Mouse (Mus musculus): Measurements from ENCODE around the gene Erfe. TPM values are rescaled to one million over a fixed set of nuclear protein-coding genes. Genes with fewer than 3 reads are reported as not detected.

Gene Erfe
- polyA plus RNA-seq (2017; shearing (Covaris generic)) = not detected

DNA sequence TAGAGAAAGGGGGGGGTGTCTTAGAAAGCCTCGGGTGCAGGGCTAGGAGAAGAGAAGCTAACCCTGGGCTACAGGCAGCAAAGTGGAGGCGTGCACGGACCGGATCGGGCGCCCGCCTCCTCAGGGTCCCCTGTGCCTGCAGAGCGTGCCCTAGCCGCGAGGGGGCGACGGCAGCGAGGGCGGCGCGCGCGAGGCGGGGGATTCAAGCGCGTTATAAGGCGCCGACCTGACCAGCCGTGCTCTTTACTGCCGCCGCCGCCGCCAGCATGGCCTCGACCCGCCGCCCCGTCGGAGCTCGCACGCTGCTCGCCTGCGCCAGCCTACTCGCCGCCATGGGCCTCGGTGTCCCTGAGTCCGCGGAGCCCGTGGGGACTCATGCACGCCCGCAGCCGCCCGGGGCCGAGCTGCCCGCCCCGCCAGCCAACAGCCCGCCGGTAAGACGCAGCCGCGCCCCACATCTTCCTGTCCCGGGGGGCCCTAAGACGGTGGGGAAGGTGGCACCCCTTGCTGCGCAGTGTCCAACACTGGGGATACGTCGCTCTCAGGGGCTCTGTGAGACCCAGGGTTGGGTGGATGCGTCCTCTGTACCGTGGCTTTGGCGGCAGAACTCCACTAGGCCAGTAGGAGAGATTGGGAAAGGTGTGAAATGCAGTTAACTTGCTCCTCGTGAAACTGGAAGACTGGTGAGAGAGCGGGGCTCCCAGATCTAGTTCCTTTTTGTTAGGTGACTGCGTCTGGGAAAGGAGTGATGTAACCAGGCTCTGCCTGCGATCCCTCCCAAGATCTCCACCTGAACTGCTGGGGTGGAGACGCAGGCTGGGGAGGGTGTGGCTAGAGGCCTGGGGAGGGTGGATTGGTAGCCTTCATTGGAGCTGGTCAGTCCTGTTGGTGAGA, at the start of gene Erfe:
TSS of gene Erfe (plus strand) at position 216 of the 894 bp plus-strand sequence.

DNA sequence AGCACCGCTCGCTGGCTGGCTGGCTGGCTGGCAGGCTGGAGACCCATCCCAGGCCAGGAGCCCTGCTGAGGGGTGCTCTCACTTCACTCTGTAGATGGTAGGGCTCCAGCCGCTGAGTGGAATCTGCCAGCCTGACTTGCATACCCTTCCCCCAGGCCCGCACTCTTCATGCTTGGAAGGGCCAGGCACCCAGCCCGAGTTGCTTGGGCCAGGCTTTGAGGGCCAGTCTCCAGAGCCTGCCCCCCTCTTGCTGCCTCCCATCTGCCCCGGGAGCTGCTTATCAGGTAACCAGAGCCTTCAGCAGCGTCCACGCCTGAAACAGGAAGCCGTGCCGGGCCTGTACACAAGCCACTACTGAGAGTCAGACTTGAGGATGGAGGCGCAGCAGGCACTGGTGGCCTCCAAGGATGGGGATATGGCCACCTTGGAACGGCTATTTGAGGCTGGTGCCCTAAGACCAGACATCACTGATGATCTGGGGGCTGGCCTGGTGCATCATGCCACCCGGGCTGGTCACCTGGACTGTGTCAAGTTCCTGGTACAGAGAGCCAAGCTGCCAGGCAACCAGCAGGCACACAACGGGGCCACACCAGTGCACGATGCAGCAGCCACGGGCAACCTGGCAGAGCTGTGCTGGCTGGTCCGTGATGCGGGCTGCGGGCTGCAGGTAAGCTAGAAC, 44.3 kb upstream of the Erfe start, which contains the start of gene Espnl:
TSS of gene Espnl (plus strand) at position 316 of the 679 bp plus-strand sequence.

DNA sequence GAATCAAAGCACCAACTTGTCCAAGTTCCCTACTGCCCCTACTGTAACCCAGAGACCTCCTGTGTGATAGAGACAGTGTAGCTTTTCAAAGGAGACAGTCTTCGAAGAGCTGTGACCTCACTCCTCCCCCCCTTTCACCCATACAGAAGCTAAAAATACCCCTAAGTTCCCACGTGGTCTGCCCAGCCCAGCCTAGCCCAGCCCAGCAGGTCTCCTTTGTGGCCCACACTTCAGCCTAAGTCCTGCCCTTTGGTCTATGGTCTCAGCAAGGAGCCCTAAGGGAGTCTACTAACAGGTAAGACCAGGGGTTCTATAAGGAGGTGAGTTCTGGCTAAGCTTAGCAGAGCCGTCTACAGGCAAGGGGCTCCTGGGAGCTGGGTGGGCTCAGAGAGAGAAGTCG, 15.4 kb upstream of the Erfe start, which contains the start of gene Klhl30:
TSS of gene Klhl30 (plus strand) at position 176 of the 400 bp plus-strand sequence.

DNA sequence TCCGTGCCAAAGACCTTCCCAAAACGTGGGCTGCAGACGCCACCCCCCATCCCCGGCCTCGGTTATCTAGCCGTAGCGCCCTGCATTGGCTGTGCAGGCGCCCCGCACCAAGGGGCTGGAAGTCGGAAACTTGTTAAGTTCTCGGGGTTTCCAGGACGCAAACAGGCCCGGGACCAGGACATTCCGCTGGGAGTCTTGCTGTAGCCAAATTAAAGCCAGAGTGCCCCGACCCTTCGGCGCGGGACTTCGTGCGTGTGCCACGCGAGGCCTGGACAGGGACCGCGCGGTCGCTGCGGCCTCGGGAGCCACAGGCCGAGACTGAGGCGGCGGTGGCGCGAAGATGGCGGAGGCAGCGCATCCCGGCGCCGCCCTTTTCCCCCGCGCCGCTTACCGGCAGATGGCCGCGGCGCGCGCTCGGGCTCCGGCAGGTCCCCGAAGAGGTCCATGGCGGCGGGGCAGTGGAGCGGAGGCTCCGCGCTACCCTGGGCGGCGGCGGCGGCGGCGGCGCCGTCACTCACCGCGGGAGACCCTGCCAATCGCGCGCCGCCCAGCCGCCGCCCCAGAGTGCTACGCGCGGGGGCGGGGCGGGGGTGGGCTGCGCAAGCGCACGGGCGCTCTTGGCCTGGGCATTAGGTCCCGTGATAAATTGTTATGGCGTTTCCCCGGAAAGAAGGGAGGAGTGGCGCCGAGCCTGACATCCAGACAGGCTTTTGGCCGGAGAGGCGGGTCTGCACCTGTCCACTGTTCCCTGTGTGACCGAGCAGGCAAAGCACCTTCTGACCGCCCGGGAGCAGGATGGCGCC, 32.2 kb downstream of the Erfe start, which contains the start of gene Ilkap:
TSS of gene Ilkap (minus strand) at position 556 of the 803 bp plus-strand sequence.

DNA sequence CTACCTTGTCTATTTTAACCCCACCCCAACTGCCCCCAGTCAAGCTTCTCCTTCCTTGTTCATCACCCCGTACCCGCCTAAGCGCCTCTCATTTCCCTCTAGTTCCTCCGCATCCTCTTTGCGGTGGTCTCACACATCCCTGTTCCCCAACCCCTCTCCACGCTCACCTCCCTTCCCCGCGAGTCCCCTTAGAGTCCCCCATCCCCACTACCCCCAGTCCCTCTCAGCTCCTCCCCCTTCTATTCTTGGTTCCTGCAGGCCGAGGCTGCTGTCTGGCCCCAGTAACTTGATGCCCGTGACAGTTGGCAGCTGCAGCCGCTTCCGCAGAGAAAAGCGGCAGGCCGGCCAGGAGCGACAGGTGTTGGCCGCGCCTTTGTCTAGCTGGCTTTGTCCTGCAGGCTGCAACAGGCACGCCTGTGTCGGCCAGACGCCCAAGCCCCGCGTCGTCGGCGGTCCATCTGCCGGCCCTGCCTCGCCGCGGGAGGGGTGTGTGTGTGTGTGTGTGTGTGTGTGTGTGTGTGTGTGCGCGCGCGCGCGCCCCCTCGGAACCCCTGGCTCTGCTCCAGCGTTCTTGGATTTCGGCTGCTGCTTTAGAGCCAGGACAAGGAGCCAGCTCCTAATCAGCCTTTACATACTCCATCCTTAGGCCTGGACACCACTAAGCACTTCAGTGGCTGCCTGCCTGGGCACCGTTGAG, 47.8 kb downstream of the Erfe start, which contains the start of gene Hes6:
TSS of gene Hes6 (minus strand) at position 141 of the 697 bp plus-strand sequence.

Other genes starting within 250 kb of the Erfe start
- gene Rbm44, start 221.3 kb upstream of the Erfe start, polyA plus RNA-seq (2017; shearing (Covaris generic)) = 1.5 TPM
- 32.7 TPM for gene Ramp1, start 186.6 kb upstream of the Erfe start, polyA plus RNA-seq (2017; shearing (Covaris generic))
- gene Ube2f, start 116.1 kb upstream of the Erfe start, polyA plus RNA-seq (2017; shearing (Covaris generic)) = 106 TPM
- 59.4 TPM for gene Scly, start 68.1 kb upstream of the Erfe start, polyA plus RNA-seq (2017; shearing (Covaris generic))
- gene Espnl, start 44.4 kb upstream of the Erfe start, polyA plus RNA-seq (2017; shearing (Covaris generic)) = not detected
- gene Klhl30, start 15.4 kb upstream of the Erfe start, polyA plus RNA-seq (2017; shearing (Covaris generic)) = not detected
- 51.6 TPM for gene Ilkap, start 32.4 kb downstream of the Erfe start, polyA plus RNA-seq (2017; shearing (Covaris generic))
- gene Hes6, start 47.6 kb downstream of the Erfe start, polyA plus RNA-seq (2017; shearing (Covaris generic)) = 43.7 TPM
- 4.1 TPM for gene Per2, start 92.9 kb downstream of the Erfe start, polyA plus RNA-seq (2017; shearing (Covaris generic))
- 2.5 TPM for gene Traf3ip1, start 128.2 kb downstream of the Erfe start, polyA plus RNA-seq (2017; shearing (Covaris generic))
- gene Asb1, start 174.1 kb downstream of the Erfe start, polyA plus RNA-seq (2017; shearing (Covaris generic)) = 14.9 TPM